Mouse (Mus musculus) forebrain, embryonic 16.5 days (tissue): ENCODE measurements around the gene Fxyd4. TPM values are rescaled to one million over a fixed set of nuclear protein-coding genes. Genes with fewer than 3 reads are reported as not detected.

Experiments used
- microRNA-seq: library from miRNA; unstranded; fragments of <30 nt; microRNA quantifications from one replicate; pipeline ENCODE4, GENCODE M21; 2017
- polyA plus RNA-seq: library from polyadenylated mRNA; unstranded; fragments of >200 nt; fragmentation: Nextera tagmentation; extraction: Ambion mirVana; gene quantifications from 2 replicates; pipeline ENCODE4 v1.2.1, GENCODE M21; 2015

The Fxyd4 gene
- polyA plus RNA-seq, 1 experiment from 2014 or later: 3.5 TPM

Small RNAs within 50 kb of the gene (microRNA-seq; reads per million reads assigned to microRNA genes)
- gene Gm25535: not detected

Other genes starting within 250 kb of the Fxyd4 start
- gene Zfp637, start 96.5 kb downstream of the Fxyd4 start, polyA plus RNA-seq: 208 and 225 TPM in 2 replicates
- gene Zfp239, start 75.6 kb downstream of the Fxyd4 start, polyA plus RNA-seq: 18.0 and 18.5 TPM in 2 replicates
- gene Hnrnpf, start 37.4 kb downstream of the Fxyd4 start, polyA plus RNA-seq: 366 and 411 TPM in 2 replicates
- gene Rasgef1a, start 73.7 kb upstream of the Fxyd4 start, polyA plus RNA-seq: 4.0 and 7.0 TPM in 2 replicates
- gene Csgalnact2, start 201.4 kb upstream of the Fxyd4 start, polyA plus RNA-seq: 11.2 and 12.5 TPM in 2 replicates